Mouse (Mus musculus) liver, postnatal 0 days (tissue): ENCODE data around the gene Rufy2. TPM values are rescaled to one million over a fixed set of nuclear protein-coding genes. Genes with fewer than 3 reads are reported as not detected.

Experiments
- ATAC-seq: fragments of 200-750 bp; cut with Nextera tagmentation; 2 replicates; pipeline ENCODE4 v1.8.0; 2017; ENCODE audit warnings: mild to moderate bottlenecking, moderate library complexity
- DNase-seq: peaks from one replicate; pipeline ENCODE4 v3.0.0-alpha.2; 2016
- H3K27ac ChIP-seq: fragments of 300-500 bp; sonication (generic); 2 replicates; pipeline ENCODE4 v1.5.1; 2014; ENCODE audit warnings: antibody characterized with exemption, moderate library complexity, mild to moderate bottlenecking, low read depth
- H3K27me3 ChIP-seq: fragments of 300-500 bp; sonication (generic); 2 replicates; pipeline ENCODE4 v1.6.1; 2014; ENCODE audit warnings: low read length, control low read depth, mixed read lengths; ENCODE audit not compliant: insufficient read depth
- H3K36me3 ChIP-seq: fragments of 300-500 bp; sonication (generic); replicated peaks from 2 replicates; pipeline ENCODE4 v1.6.1; 2014; ENCODE audit warnings: mild to moderate bottlenecking, control low read depth, low read length, moderate library complexity, mixed read lengths; ENCODE audit not compliant: insufficient read depth
- H3K4me1 ChIP-seq: fragments of 300-500 bp; sonication (generic); 2 replicates; pipeline ENCODE4 v1.6.1; 2014; ENCODE audit warnings: antibody characterized with exemption, mild to moderate bottlenecking, control low read depth; ENCODE audit not compliant: insufficient read depth
- H3K4me2 ChIP-seq: fragments of 300-500 bp; sonication (generic); 2 replicates; pipeline ENCODE4 v1.6.1; 2014; ENCODE audit warnings: low read depth, mild to moderate bottlenecking, low read length, moderate library complexity, mixed read lengths
- H3K4me3 ChIP-seq: fragments of 300-500 bp; sonication (generic); 2 replicates; pipeline ENCODE4 v1.5.1; 2014; ENCODE audit warnings: low read depth, low read length
- H3K9ac ChIP-seq: fragments of 300-500 bp; sonication (generic); replicated peaks from 2 replicates; pipeline ENCODE4 v1.6.1; 2014; ENCODE audit warnings: mild to moderate bottlenecking, moderate library complexity
- H3K9me3 ChIP-seq: fragments of 300-500 bp; sonication (generic); 2 replicates; pipeline ENCODE4 v1.6.1; 2016; ENCODE audit warnings: mild to moderate bottlenecking, control low read depth, low read length, mixed read lengths
- CTCF ChIP-seq: sonication (generic); IDR thresholded peaks from 2 replicates; pipeline ENCODE4 v1.5.1; 2016; ENCODE audit warnings: antibody characterized with exemption, low read depth
- EP300 ChIP-seq: IDR thresholded peaks from 2 replicates; pipeline ENCODE4 v1.6.1; 2016; ENCODE audit warnings: antibody characterized with exemption, low read depth, mild to moderate bottlenecking
- WGBS: fragments of 180-500 bp; shearing (Covaris S2); extraction: QIAGEN DNeasy Blood & Tissue Kit; methylation state at CpG from one replicate; pipeline ENCODE4 v1.1.7; 2014; ENCODE audit not compliant: insufficient replicate concordance; 5-methylcytosine and 5-hydroxymethylcytosine counted together
- polyA plus RNA-seq: library from polyadenylated mRNA; unstranded; fragments of >200 nt; fragmentation: Nextera tagmentation; extraction: Ambion mirVana; gene quantifications from 2 replicates; pipeline ENCODE4 v1.2.1, GENCODE M21; 2015

The Rufy2 gene
- 2.8 and 2.9 TPM in 2 replicates for polyA plus RNA-seq

- DNase-seq (peak; percentile 90), ATAC-seq (peak; percentile 93)
- Histone ChIP-seq H3K36me3 (peaks cover 2% of the 10 kb centered on the region; the same call in 1 of the 2 replicates), H3K4me1 (peaks cover 5% of the 10 kb centered on the region; the same call in 1 of the 2 replicates), H3K9me3 (no peaks in the 10 kb centered on the region), H3K4me2 (peak within 1 kb of the TSS; percentile 93), H3K27ac (peak within 1 kb of the TSS; percentile 20; the same call in 1 of the 2 replicates), H3K9ac (peak within 1 kb of the TSS; percentile 77), H3K4me3 (peak within 1 kb of the TSS; percentile 84), H3K27me3 (no peaks in the 10 kb centered on the region)
- TF ChIP-seq EP300 (no peak), CTCF (peak; percentile 57)
- under 1% methylated on average over 64 of the region's 77 CpGs for WGBS
Measured at GRCm38 (mm10) chr10:62980039-62980954, at the start of gene Rufy2. Gene Rufy2 (plus strand): TSS chr10:62980223.

- ATAC-seq = no peak
- Histone ChIP-seq H3K4me2 (no peak overlapping the region), H3K9ac (no peak overlapping the region), H3K4me1 (no peaks in the 10 kb centered on the region), H3K4me3 (no peak overlapping the region), H3K9me3 (no peaks in the 10 kb centered on the region), H3K27me3 (no peaks in the 10 kb centered on the region), H3K27ac (no peak overlapping the region), H3K36me3 (peaks cover 36% of the 10 kb centered on the region)
- WGBS = 90% methylated on average over 1 of the region's 1 CpGs
- DNase-seq = no peak
- peak; percentile 28; the same call in 1 of the 2 replicates for TF ChIP-seq CTCF
- no peak for TF ChIP-seq EP300
Measured at GRCm38 (mm10) chr10:62932381-62932780, 47.6 kb upstream of the Rufy2 start.

- Histone ChIP-seq H3K36me3 (peaks cover 24% of the 10 kb centered on the region), H3K4me1 (peaks cover 6% of the 10 kb centered on the region; the same call in 1 of the 2 replicates), H3K9ac (no peak overlapping the region), H3K9me3 (no peaks in the 10 kb centered on the region), H3K27ac (0 out of 2 replicates have a peak overlapping the region, but pooled peaks have one; percentile 19), H3K4me3 (no peak overlapping the region), H3K27me3 (no peaks in the 10 kb centered on the region), H3K4me2 (0 out of 2 replicates have a peak overlapping the region, but pooled peaks have one; percentile 4)
- peak; percentile 34 for DNase-seq
- 48% methylated on average over 10 of the region's 10 CpGs for WGBS
- TF ChIP-seq EP300 (no peak), CTCF (no peak)
- peak; percentile 16; the same call in 1 of the 2 replicates for ATAC-seq
Measured at GRCm38 (mm10) chr10:62944975-62945580, 34.9 kb upstream of the Rufy2 start.

GRCm38 (mm10) chr10:62946738-62947471 is 33.1 kb upstream of the Rufy2 start, which contains the start of gene Dna2:
Gene Dna2 (plus strand): TSS chr10:62947026.
- Histone ChIP-seq H3K9ac (peak within 1 kb of the TSS; percentile 93), H3K4me2 (peak within 1 kb of the TSS; percentile 71), H3K4me3 (peak within 1 kb of the TSS; percentile 84), H3K9me3 (no peaks in the 10 kb centered on the region), H3K36me3 (peaks cover 19% of the 10 kb centered on the region), H3K27ac (peak within 1 kb of the TSS; percentile 87), H3K27me3 (no peaks in the 10 kb centered on the region), H3K4me1 (peaks cover 6% of the 10 kb centered on the region; the same call in 1 of the 2 replicates)
- no peak for TF ChIP-seq EP300
- TF ChIP-seq CTCF = peak; percentile 35
- DNase-seq (peak; percentile 86), ATAC-seq (peak; percentile 90)
- WGBS = under 1% methylated on average over 63 of the region's 68 CpGs

- ATAC-seq = peak; percentile 9; the same call in 1 of the 2 replicates
- WGBS = 68% methylated on average over 7 of the region's 7 CpGs
- Histone ChIP-seq H3K4me2 (no peak overlapping the region), H3K27ac (peak overlapping the region; percentile 87), H3K9ac (no peak overlapping the region), H3K27me3 (no peaks in the 10 kb centered on the region), H3K4me3 (no peak overlapping the region), H3K9me3 (no peaks in the 10 kb centered on the region), H3K36me3 (peaks cover 19% of the 10 kb centered on the region), H3K4me1 (peaks cover 6% of the 10 kb centered on the region; the same call in 1 of the 2 replicates)
- TF ChIP-seq CTCF = no peak
- TF ChIP-seq EP300 = no peak
- DNase-seq = peak; percentile 39
Measured at GRCm38 (mm10) chr10:62948551-62948950, 31.5 kb upstream of the Rufy2 start.
